Mouse (Mus musculus): ENCODE data around the gene Reln.

DNA sequence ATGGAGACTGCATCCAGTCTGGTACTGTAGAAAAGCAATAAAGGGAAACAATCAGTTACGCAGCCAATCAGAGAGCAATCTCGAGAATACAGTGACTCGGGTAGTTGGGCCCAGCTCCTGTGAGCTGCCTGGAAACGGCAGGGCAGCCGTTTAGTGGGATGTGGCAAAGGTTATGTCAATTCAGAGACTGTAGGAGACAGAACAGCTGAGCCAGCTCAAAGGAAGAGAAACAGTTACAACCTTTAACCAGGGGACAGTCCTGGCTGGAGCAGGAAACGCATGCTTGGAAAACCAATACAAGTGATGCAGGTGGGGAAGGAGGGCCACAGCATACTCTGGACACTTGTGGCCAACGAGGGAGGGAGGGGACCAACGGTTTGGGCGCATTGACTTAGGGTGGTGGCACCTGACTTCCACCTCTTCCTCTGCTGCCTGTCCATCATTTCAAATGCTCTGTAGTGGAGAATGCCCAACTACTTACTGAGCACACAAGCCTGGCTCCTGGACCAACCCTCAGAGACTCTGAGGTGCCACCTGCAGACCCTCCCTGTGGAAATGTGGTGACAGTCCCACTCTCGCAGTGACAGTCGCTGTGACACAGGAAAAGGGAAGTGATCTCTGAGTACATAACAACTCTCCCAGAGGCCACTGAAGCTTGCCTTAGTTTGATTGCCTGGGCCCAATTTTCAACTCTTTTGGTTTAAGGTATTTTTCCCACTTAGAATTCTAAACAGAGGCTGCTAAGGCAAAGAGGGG, 337.0 kb downstream of the Reln start:
- TF ChIP-seq CTCF (conservative IDR thresholded peaks at IDR 0.05; ENCODE audit: low read length) (no peak), NANOG (IDR thresholded peaks at IDR 0.05; ENCODE audit: borderline replicate concordance, low read length) (no peak), POU5F1 (IDR thresholded peaks at IDR 0.05; ENCODE audit: borderline replicate concordance, low read length) (no peak)
